Mouse (Mus musculus) stomach, embryonic 15.5 days (tissue): ENCODE data around the gene Dtx3l. TPM values are rescaled to one million over a fixed set of nuclear protein-coding genes. Genes with fewer than 3 reads are reported as not detected.

ENCODE experiments used
- ATAC-seq: fragments of 200-750 bp; cut with Nextera tagmentation; 2 replicates; pipeline ENCODE4 v1.8.0; 2017; ENCODE audit warnings: low read depth, moderate number of reproducible peaks, moderate TSS enrichment; ENCODE audit not compliant: insufficient read depth, low FRiP score
- H3K27ac ChIP-seq: fragments of 300-500 bp; sonication (generic); 2 replicates; pipeline ENCODE4 v1.5.1; 2015; ENCODE audit warnings: mild to moderate bottlenecking, inconsistent platforms
- H3K27me3 ChIP-seq: fragments of 300-500 bp; sonication (generic); replicated peaks from 2 replicates; pipeline ENCODE4 v1.6.1; 2015; ENCODE audit warnings: inconsistent platforms
- H3K36me3 ChIP-seq: fragments of 300-500 bp; sonication (generic); 2 replicates; pipeline ENCODE4 v1.6.1; 2015; ENCODE audit warnings: inconsistent platforms
- H3K4me1 ChIP-seq: fragments of 300-500 bp; sonication (generic); 2 replicates; pipeline ENCODE4 v1.6.1; 2015; ENCODE audit warnings: inconsistent platforms
- H3K4me2 ChIP-seq: fragments of 300-500 bp; sonication (generic); 2 replicates; pipeline ENCODE4 v1.6.1; 2015; ENCODE audit warnings: mild to moderate bottlenecking, inconsistent platforms
- H3K4me3 ChIP-seq: fragments of 300-500 bp; sonication (generic); replicated peaks from 2 replicates; pipeline ENCODE4 v1.5.1; 2015; ENCODE audit warnings: inconsistent platforms
- H3K9ac ChIP-seq: fragments of 300-500 bp; sonication (generic); 2 replicates; pipeline ENCODE4 v1.6.1; 2015; ENCODE audit warnings: inconsistent platforms
- H3K9me3 ChIP-seq: fragments of 300-500 bp; sonication (generic); 2 replicates; pipeline ENCODE4 v1.6.1; 2016; ENCODE audit warnings: inconsistent platforms
- WGBS: fragments of 180-500 bp; shearing (Covaris S2); methylation state at CpG from one replicate; pipeline ENCODE4 v1.1.7; 2015; 5-methylcytosine and 5-hydroxymethylcytosine counted together
- polyA plus RNA-seq: library from polyadenylated mRNA; unstranded; fragments of >200 nt; fragmentation: Nextera tagmentation; extraction: Ambion mirVana; gene quantifications from 2 replicates; pipeline ENCODE4 v1.2.1, GENCODE M21; 2015

Gene Dtx3l
- polyA plus RNA-seq, 1 experiment from 2014 or later, result 6.8 TPM

DNA sequence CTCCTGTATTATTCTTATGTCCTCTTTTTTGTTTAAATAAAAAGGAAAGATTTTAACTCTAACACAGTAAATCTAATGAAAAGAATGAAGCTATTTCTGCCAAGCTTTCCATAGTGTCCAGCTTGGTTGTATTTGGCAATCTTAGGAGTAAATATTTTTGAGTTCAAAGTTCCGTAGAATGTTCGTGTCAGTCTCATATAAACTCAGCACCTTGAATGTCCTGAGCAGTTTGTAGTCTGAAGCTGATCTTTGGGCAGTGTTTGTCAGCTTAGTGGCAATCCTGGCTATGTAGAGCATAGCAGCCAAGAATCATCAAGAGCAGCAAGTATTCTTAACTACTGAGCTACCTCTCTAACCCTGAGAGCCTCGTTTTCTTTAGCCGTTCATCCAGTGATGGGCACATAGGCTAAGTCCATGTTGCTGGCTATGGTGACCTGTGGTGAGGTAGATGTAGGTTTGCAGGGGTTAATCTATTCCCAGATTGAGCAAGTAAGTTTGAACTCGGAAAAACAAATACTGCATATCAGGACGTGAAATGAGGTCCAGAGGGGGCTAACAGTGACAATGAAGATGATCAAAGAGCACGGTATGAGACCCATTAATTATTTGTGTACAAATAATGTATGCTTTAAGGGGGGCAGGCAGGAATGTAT lies 15.3 kb downstream of the Dtx3l start:
- Histone ChIP-seq H3K4me1 (no peaks in the 10 kb centered on the region), H3K4me2 (no peak overlapping the region), H3K36me3 (no peaks in the 10 kb centered on the region), H3K27ac (no peak overlapping the region), H3K9ac (no peak overlapping the region), H3K4me3 (no peak overlapping the region), H3K27me3 (no peaks in the 10 kb centered on the region), H3K9me3 (no peaks in the 10 kb centered on the region)
- ATAC-seq, result no peak
- WGBS, result 73% methylated on average over 7 of the region's 7 CpGs

- H3K36me3 ChIP-seq, result no peaks in the 10 kb centered on the region
- H3K27ac ChIP-seq, result no peak overlapping the region
- H3K9ac ChIP-seq, result no peak overlapping the region
- H3K4me2 ChIP-seq, result no peak overlapping the region
- no peaks in the 10 kb centered on the region for H3K9me3 ChIP-seq
- no peaks in the 10 kb centered on the region for H3K4me1 ChIP-seq
- H3K4me3 ChIP-seq, result no peak overlapping the region
- WGBS, result 66% methylated on average over 3 of the region's 3 CpGs
- no peaks in the 10 kb centered on the region for H3K27me3 ChIP-seq
- ATAC-seq, result no peak
Measured at GRCm38 (mm10) chr16:35922301-35922895, 16.6 kb downstream of the Dtx3l start.

DNA sequence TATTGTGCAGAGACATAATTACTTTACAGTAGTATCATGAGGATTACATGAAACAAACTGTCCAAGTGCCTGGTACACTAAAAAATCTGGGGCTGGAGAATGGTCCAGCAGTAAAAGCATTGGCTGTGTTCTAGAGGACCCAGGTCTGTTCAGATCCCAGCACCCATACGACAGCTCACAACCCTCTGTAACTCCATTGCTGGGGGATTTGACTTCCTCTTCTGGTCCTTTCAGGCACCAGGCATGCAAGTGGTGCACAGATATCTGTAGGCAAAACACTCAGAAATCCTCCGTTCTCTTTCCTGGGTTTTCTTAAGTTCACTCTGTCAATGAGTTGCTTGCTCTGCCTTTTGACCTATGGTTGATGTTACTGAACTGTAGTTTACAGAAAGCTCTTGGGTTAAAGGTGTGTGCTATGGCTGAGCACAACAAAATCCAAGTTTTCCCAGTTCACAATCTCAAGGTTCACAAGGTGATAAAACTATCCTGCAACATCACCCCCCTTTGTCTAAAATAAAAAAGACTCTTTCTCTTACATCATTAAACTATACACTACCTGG lies 17.2 kb downstream of the Dtx3l start:
- no peaks in the 10 kb centered on the region for H3K27me3 ChIP-seq
- no peak overlapping the region for H3K4me3 ChIP-seq
- no peak overlapping the region for H3K27ac ChIP-seq
- H3K9me3 ChIP-seq, result no peaks in the 10 kb centered on the region
- no peak overlapping the region for H3K9ac ChIP-seq
- no peaks in the 10 kb centered on the region for H3K4me1 ChIP-seq
- H3K4me2 ChIP-seq, result no peak overlapping the region
- 70% methylated on average over 2 of the region's 2 CpGs for WGBS
- no peak for ATAC-seq
- no peaks in the 10 kb centered on the region for H3K36me3 ChIP-seq

DNA sequence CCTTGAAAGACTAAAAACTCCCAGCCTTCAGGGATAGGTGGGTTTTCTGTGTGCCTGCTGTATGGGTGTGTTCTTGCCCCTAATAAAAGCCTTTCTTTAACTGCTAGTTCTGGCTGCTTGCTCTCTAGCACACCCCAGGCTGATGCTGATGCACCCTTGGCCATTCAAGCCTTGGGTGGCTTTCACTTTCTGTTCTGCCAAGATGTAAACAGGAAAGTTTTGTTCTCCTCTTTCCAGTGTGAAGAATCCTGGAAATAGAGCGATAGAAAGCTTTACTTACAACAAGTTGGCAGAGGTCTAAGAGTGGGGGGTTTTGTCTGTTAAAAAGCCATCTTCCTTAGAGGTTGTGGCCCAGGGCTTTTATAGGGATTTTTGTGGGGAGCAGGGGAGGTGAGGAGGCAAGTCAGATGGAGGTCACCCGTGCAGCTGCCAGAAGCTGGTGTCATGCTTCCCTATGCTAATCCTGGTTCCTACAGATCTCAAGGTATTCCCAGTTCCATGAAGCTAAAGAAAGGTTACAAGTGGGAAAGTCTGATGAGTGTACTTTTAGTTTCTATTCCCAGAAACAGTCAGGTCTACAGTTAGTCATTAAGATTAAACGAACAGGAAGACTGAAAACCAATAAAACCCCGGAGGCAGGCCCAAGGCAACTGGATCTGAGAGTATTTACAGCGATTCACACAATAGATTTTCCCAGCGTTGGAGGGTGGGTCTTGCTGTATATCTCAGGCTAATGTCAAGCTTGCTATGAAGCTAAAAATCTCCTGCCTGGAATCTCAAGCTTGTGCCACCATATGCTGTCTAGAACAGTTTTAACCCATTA lies 20.0 kb downstream of the Dtx3l start:
- Histone ChIP-seq H3K4me3 (no peak overlapping the region), H3K27me3 (no peaks in the 10 kb centered on the region), H3K36me3 (no peaks in the 10 kb centered on the region), H3K4me1 (no peaks in the 10 kb centered on the region), H3K9ac (no peak overlapping the region), H3K4me2 (no peak overlapping the region), H3K9me3 (no peaks in the 10 kb centered on the region), H3K27ac (no peak overlapping the region)
- no peak for ATAC-seq
- 81% methylated on average over 6 of the region's 6 CpGs for WGBS

DNA sequence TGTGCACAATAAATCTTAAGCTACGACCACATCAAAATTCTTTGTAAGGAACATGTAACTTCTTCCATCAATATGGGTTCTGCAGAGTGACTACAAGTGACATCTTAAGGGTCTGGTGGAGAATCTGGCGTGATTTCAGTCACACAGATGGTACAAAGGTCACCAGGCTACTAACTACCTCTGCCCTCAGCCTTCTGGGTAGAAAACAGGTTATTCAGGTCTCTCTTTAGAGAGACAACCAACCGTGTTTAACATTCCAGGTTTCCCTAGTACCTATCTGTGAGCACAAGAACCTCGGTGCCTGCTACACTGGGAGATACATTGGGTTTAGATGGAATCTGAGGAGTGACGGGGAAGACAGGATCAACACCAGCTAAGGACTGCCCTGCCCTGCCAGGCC lies 24.6 kb downstream of the Dtx3l start:
- no peak overlapping the region for H3K27ac ChIP-seq

GRCm38 (mm10) chr16:35913526-35913925 lies 25.4 kb downstream of the Dtx3l start:
- H3K27me3 ChIP-seq, result no peaks in the 10 kb centered on the region
- ATAC-seq, result no peak
- no peak overlapping the region for H3K4me3 ChIP-seq
- no peaks in the 10 kb centered on the region for H3K4me1 ChIP-seq
- no peaks in the 10 kb centered on the region for H3K9me3 ChIP-seq
- WGBS, result 54% methylated on average over 1 of the region's 1 CpGs
- H3K27ac ChIP-seq, result no peak overlapping the region
- H3K4me2 ChIP-seq, result no peak overlapping the region
- H3K9ac ChIP-seq, result no peak overlapping the region
- H3K36me3 ChIP-seq, result no peaks in the 10 kb centered on the region

More for the DNA sequence above, 24.6 kb downstream of the Dtx3l start:
- H3K4me2 ChIP-seq, result no peak overlapping the region
- no peaks in the 10 kb centered on the region for H3K4me1 ChIP-seq
- H3K9ac ChIP-seq, result no peak overlapping the region
- no peaks in the 10 kb centered on the region for H3K27me3 ChIP-seq
- H3K9me3 ChIP-seq, result no peaks in the 10 kb centered on the region
- no peak; the same call in 1 of the 2 replicates for ATAC-seq
- no peak overlapping the region for H3K4me3 ChIP-seq
- WGBS, result 56% methylated on average over 5 of the region's 5 CpGs
- H3K36me3 ChIP-seq, result no peaks in the 10 kb centered on the region

- ATAC-seq, result no peak
- Histone ChIP-seq H3K4me2 (no peak overlapping the region), H3K4me3 (no peak overlapping the region), H3K9me3 (no peaks in the 10 kb centered on the region), H3K9ac (no peak overlapping the region), H3K27ac (no peak overlapping the region), H3K27me3 (no peaks in the 10 kb centered on the region), H3K36me3 (no peaks in the 10 kb centered on the region), H3K4me1 (no peaks in the 10 kb centered on the region)
- WGBS, result 68% methylated on average over 3 of the region's 3 CpGs
Measured at GRCm38 (mm10) chr16:35911449-35911848, 27.5 kb downstream of the Dtx3l start.

DNA sequence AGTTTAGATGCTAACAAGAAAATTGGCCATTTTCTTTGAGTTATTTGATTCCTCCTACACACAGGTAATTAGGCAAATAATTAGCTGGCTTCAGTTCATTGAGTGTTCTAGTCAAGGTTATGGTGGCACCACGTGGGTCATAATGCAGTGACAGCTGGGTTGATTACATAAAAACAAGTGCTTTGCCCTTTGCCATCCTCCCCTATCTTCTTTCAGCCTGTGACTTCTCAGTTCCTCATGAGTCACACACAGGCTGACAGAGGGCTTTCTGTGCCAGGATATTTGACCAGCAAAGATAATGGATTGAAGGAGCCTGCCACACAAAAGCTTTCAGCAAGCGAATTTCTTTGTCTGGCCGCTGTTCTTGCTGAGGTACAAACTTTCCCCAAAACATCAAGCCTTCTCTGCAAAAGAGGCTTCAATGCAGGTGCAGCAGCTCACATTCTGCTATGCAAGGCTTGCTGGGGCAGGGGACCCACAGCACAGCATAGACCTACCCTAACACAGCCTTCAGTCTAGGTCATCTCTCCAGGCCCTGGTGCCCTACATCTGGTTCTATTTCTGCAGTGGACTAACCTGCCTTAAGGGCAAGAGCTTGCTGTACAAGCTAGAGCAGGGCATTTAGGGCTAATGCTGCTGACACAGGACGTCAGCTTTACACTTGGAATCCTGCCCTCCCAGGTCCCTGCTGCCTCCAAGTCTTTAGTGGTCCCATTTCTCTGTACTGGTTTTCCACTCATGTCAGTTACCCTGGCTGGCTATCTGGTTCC lies 31.3 kb downstream of the Dtx3l start:
- WGBS, result 50% methylated on average over 4 of the region's 4 CpGs
- Histone ChIP-seq H3K4me3 (no peak overlapping the region), H3K27ac (no peak overlapping the region), H3K9ac (no peak overlapping the region), H3K4me2 (no peak overlapping the region), H3K36me3 (no peaks in the 10 kb centered on the region), H3K9me3 (no peaks in the 10 kb centered on the region), H3K27me3 (no peaks in the 10 kb centered on the region), H3K4me1 (no peaks in the 10 kb centered on the region)
- no peak for ATAC-seq

DNA sequence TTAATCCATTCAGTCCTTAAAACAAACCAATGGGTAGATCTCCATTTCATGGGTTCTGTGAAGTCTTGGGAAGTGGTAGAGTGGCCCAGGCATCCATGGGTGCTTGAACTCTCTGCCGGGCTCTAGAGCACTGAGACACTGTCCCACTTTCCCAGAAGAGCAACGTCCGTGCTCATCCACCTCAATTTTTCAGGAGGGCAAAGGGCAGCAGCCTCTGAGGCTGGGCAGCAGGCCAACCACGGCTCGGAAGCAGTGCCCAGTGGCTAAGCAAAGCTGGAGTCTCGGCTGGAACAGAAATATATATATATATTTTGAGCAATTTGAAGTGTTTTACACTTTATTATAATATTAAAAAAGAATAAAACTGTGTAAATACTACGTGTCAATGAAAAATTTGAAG lies 32.1 kb downstream of the Dtx3l start:
- H3K4me1 ChIP-seq, result no peaks in the 10 kb centered on the region
- no peaks in the 10 kb centered on the region for H3K9me3 ChIP-seq
- H3K27me3 ChIP-seq, result no peaks in the 10 kb centered on the region
- WGBS, result 67% methylated on average over 7 of the region's 7 CpGs
- H3K4me2 ChIP-seq, result no peak overlapping the region
- no peaks in the 10 kb centered on the region for H3K36me3 ChIP-seq
- ATAC-seq, result no peak
- H3K4me3 ChIP-seq, result no peak overlapping the region
- no peak overlapping the region for H3K9ac ChIP-seq
- no peak overlapping the region for H3K27ac ChIP-seq

GRCm38 (mm10) chr16:35905819-35906485 lies 33.0 kb downstream of the Dtx3l start:
- H3K27ac ChIP-seq, result no peak overlapping the region
- H3K9me3 ChIP-seq, result no peaks in the 10 kb centered on the region
- H3K4me2 ChIP-seq, result no peak overlapping the region
- H3K4me1 ChIP-seq, result no peaks in the 10 kb centered on the region
- 68% methylated on average over 6 of the region's 6 CpGs for WGBS
- no peaks in the 10 kb centered on the region for H3K36me3 ChIP-seq
- no peak overlapping the region for H3K4me3 ChIP-seq
- no peak for ATAC-seq
- H3K9ac ChIP-seq, result no peak overlapping the region
- no peaks in the 10 kb centered on the region for H3K27me3 ChIP-seq

GRCm38 (mm10) chr16:35905355-35905754 lies 33.6 kb downstream of the Dtx3l start:
- H3K4me1 ChIP-seq, result no peaks in the 10 kb centered on the region
- H3K4me2 ChIP-seq, result no peak overlapping the region
- H3K4me3 ChIP-seq, result no peak overlapping the region
- H3K9ac ChIP-seq, result no peak overlapping the region
- 81% methylated on average over 3 of the region's 3 CpGs for WGBS
- H3K27ac ChIP-seq, result no peak overlapping the region
- no peaks in the 10 kb centered on the region for H3K36me3 ChIP-seq
- ATAC-seq, result no peak
- no peaks in the 10 kb centered on the region for H3K9me3 ChIP-seq
- H3K27me3 ChIP-seq, result no peaks in the 10 kb centered on the region
